Mouse (Mus musculus) cerebral cortex, adult 2 months (tissue): Measurements from ENCODE around the gene Txndc5.

ENCODE experiments used
- WGBS: fragments of 180-500 bp; shearing (Covaris S2); methylation state at CpG from one replicate; pipeline ENCODE4 v1.1.7; 2018; 5-methylcytosine and 5-hydroxymethylcytosine counted together

Gene Txndc5

DNA sequence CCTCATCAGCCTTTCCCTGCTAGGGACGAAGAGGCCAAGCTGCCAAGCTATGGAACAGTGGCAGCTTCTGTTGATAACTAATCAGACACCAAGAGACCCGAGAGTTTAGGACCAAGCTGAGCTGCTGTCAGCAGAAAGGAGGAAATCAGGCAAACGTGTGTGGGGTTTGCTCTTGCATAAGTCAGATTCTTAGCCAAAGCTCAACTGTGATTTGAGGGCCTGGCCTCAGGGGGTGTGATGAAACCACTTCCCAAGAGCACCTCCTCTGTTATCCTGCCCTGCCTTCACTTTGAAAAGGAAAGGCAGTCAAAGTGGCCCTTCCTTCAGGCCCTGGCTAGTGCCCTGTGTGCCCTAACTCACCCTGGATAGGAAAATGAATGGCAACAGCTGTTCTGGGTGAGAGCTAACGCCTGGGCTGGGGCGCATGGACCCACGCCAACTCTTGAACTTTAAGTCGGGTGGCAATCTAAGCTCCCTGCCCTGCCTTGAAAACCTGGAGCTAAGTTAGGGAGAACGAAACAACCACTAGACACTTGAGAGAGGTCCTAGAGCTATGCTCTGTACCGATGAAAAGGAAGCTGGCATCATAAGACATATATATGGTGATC lies at the start of gene Txndc5:
Gene Txndc5, minus strand, starts transcription at position 138 of the 608 bp plus-strand sequence.
- WGBS, result 54% methylated on average over 9 of the region's 9 CpGs

DNA sequence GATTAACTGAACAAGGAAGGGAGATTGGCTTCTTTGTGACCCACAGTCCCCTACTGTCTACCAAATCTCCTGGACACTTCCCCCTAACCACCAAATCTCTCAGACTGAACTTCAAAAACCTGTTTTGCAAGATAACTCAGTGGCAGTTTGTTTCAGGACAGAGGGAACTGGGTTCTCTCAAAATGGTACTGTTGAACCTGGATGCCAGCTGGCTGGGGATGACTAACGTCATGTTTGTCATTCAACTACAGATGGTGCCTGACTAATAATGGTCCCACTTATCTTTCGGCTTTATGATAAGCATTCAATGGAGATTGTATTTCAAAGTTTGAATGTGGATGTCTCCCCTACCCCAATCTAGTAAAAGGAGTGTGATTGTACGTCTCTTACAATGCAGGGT lies 46.0 kb upstream of the Txndc5 start:
- WGBS, result 50% methylated on average over 3 of the region's 3 CpGs

DNA sequence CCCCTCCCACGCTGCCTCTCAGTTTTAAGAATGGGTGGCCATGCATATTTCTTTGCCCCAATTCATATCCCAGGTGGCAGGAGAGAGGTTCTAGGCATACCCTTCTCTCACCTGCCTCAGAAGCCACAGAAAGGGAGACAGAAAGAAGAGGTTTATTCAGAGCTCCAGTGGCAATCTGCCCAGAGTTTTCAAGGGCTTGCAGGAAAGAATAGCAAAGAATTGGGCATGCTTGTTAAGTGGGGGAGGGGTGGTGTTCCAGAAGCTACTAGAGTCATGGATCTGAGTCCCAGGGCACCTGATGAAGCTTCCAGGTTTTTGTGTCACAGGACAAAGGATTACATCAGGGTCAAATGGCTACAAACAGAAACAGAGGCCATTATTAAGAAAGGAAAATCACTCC lies 44.7 kb upstream of the Txndc5 start:
- 90% methylated on average over 1 of the region's 1 CpGs for WGBS

DNA sequence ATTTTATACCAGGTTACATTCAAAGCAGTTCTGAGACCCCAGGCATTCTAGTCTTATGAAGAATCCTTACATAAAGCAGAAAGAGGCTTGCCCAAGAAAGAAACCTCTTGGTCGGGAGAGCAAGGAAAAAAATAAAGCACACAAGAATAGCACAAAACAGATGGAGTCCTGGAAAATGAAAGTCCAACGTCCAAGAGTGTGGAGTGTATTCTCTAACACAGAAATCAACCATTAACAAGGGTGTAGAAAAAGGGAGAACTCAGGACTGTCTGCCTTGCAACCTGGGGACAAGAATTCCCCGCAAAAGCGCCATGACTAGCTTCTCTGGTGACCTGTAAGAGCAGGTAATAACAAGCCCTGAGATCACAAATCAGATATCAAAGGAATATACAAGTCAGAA lies 36.6 kb upstream of the Txndc5 start:
- WGBS, result 61% methylated on average over 4 of the region's 4 CpGs

DNA sequence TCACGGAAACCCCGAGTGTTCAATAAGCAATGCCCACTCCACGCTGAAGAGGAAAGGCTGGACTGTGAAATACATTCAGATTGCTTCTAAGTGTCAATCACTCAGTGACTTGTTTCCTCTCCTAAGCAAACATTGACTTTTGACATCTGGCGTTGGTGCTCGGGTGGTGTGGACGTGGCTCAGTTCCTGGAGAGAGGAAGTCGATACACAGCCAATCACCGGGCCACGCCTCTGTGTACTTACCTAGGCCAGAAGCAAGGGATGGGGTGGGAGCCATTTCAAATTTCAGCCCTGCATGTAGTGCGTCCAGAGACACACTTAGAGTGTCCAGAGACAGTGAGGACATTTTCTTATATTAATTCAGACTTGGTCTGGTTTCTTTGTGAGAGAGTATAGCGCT lies 26.0 kb upstream of the Txndc5 start:
- WGBS, result 83% methylated on average over 11 of the region's 11 CpGs

DNA sequence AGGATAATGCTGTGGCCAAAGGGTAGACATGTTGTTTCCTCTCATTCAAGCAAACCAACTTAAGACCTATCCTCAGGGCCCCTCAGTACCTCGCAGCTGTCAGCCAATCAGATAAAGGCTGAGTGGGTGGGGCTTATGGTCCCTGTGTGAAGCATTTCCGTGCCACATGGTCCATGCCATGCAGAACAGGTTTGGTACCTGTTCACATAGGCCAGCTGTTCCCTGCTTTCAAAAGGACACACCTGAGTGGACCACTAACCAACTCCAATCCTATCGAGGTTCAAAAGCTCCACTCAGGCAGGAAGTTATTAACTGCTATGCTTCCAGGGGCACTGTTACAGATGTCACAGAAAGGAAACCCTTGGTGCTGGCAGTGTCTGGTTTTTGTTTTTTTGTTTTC lies 25.6 kb upstream of the Txndc5 start:
- WGBS, result 75% methylated on average over 3 of the region's 3 CpGs

DNA sequence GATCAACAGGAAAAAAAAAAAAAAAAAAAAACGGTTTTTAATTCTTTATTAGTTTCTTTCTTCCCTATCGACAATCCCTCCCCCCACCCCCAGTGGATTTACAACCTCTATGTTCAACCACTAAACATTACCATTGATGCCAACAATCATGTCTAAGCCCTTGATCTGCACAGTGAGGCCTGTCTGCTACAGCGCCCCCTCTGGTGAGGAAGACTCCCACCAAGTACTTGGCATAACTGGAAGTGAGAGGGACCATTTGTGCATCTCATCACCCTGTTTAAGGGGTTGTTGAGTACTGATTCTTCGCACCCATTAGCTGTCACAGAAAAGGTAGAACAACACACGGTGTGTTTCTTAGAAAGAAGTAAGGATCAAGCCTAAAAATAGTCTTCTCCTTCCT lies 20.1 kb upstream of the Txndc5 start:
- 70% methylated on average over 5 of the region's 5 CpGs for WGBS

DNA sequence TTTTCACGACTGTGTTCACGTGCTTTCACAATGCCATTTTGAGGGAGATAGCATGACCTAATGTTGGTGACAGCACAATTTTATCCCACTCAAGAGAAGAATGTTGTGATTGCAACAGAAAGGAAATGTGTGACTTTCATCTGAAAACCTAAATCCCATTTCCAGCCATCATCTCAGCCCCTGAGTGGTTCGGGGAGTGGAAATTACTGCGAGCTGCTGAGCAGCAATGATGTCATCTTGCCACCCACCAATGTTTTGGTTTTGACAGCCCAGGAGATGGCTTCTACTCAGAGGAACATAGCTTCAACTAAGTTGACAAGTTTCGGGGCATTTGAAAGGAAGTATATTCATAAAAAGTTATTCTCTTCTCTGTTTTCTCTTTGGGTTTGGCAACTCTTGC lies 19.1 kb upstream of the Txndc5 start:
- WGBS, result 77% methylated on average over 5 of the region's 5 CpGs

DNA sequence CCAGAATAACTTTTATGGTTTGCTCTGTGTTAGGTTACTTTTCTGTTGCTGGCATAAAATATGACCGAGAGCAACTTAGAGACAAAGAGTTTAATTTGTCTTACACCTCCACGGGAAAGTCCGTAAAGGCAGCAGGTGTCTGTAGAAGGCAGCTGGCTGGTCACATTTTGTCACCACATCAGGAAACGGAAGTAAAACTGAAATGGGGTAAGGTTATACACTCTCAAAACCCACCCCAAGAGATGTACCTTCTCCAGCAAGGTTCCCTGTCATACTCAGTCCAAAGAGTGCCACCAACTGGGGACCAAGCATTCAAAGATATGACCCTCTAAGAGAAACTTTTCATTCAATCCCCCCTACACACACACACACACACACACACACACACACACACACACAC lies 18.1 kb upstream of the Txndc5 start:
- 94% methylated on average over 4 of the region's 4 CpGs for WGBS

DNA sequence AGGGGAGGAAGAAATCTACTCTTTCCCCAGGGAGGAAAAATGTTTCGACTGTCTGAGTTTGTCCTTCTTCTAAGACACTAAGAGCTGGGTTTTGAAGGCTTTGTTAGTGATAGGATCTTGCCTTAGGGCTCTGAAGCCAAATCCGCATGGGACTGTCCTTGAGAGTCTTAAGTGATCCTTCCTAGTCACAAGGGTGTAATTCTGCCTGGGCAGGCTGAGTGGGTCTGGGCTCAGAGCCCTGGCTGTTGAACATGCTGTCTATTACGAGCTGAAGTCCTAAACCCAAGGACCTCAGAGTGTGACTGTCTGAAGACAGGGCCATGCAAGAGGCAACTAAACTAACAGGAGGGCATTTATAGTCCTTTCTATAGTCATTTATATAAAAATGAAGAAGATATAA lies 16.8 kb upstream of the Txndc5 start:
- 64% methylated on average over 3 of the region's 3 CpGs for WGBS

DNA sequence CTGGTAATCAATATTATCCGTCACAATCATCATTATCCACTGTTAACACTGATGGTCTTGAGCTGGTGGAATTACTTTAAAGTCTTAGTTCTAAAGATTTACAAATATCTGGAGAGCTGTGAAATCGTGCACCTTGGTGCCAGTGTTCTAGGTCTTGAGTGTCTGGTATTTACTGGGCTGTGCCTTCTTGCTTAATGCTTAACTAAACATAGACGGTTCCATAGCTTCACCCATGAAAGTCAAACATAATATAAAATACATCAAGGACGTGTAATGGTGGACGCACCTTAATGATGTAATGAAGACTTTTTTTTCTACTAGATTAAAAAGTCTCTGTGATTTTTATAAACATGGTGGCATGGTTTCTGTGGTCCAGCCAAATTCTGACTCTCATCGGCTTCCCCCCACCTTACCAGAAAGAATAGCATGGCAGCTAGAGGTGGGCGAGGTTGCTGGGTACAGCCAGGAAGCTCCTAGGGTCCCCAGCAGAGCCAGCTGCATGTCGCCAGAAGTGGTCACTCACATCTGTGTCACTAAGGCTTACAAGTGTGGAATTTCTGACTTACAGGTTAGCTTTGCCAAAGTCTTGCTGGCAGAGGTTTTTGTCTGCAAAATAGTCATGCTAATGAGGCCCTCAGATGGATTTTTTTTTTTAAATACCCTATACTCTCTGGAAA lies 16.3 kb upstream of the Txndc5 start:
- 86% methylated on average over 8 of the region's 8 CpGs for whole genome bisulfite sequencing

DNA sequence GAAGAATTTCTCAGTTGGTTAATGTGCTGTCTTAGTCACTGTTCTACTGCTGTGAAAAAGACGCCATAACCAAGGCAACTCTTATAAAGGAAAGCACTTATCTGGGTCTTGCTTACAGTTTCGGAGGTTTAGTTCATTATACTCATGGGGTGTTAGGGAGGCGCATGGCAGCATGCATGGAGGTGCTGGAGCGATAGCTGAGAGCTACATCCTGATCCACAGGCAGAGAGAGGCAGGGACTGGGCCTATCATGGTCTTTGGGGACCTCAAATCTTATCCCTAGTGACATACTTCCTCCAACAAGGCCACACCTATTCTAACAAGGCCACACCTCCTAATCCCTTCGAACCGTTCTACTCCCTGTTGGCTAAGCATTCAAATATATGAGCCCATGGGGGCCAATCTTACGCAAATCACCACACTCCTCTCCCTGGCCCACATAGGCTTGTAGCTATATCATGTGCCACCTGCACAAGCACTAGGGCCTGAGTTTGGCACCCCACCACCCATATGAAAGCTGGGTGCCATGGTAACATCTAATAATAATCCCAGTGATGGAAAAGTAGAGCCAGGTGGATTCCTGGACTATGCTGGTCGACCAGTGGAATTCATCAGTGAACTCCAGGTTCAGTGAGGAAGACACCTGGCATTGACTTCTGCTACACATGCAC lies 15.0 kb upstream of the Txndc5 start:
- 73% methylated on average over 8 of the region's 8 CpGs for WGBS

DNA sequence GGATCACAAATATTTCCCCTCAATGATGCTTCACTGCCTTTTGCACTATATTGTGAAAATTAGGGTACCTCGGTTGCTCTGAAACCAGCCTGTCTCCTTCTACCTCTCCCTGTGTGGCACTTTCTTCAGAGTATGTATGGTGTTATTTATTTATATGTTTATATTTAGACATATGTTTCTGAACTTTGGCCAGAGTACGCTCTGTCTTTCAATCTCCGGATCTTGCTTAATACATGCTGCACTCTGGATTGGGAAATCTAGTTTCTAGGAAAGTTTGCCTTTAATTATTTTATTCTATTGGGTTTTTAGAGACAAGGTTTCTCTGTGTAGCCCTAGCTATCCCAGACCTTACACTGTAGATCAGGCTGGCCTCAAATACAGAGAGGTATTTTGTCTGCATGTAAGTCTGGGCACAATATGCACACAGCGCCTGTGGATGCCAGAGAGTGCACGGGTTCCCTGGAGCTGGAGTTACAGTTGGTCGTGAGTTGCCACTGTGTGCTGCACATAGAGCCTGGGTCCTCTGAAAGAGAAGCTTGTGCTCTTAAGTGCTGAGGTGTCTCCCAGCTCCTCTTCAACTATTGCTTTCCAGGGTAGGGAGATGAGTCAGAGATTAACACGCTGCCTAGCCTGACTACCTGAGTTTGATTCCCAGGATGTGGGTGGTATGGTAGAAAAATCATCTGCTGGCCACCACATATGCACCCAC lies 10.7 kb upstream of the Txndc5 start:
- WGBS, result 89% methylated on average over 7 of the region's 7 CpGs

DNA sequence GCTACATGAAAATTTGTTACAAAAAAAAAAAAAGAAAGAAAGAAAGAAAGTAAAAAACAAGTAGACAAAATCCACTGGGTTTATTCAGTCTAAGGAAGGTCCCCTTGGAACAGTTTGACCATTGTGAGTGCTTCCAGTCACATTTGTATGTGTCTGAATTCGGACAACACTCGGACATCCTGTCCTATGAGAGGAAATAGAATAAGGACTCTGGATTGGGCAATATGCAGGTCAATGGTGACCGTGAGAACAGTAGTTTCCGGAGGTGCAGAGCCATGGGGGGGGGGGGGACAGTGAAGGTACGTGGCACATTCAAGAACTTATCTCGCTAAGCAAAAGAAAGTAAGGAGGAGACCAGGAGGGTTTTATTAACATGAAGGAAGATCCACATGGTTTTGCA lies 6.1 kb upstream of the Txndc5 start:
- 84% methylated on average over 6 of the region's 6 CpGs for WGBS

DNA sequence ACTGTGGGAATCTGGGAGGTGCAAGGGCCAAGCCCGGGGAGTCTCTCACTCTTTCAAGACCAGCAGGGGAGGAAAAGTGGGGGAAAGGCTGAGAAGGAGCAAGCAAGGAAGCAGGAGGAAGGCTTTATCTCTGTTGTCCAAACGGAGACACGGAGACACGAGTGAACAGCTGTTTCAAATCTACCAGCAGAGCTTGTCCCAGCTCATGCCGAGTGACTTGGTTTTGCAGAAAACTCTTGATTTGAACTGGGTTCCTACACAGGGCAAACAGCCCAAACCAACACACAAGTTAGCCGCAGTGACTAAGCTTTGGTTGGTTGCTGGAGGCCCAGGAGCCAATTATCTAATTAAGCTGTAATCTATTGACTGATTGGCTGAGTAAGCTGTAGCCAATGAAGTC lies 5.4 kb upstream of the Txndc5 start:
- WGBS, result 64% methylated on average over 6 of the region's 6 CpGs

DNA sequence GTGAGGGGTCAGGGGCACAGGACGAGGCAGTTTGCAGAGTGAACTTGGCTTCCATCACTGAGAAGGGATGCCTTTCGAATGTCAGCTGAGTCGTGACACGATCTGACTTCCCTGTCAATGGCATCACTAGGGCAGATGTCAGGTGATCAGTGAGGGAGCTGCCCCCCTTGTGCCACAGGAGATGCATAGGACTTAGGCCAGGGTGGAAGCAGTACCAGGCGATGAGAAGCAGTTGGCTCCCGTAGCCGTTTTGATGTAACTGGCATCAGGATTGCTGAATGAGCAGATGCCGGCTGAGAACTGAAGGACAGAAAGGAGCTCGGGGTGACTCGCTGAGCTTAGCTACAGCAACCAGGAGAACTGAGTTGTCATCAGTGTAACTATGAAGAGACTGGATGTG lies 4.8 kb upstream of the Txndc5 start:
- 83% methylated on average over 10 of the region's 10 CpGs for WGBS

DNA sequence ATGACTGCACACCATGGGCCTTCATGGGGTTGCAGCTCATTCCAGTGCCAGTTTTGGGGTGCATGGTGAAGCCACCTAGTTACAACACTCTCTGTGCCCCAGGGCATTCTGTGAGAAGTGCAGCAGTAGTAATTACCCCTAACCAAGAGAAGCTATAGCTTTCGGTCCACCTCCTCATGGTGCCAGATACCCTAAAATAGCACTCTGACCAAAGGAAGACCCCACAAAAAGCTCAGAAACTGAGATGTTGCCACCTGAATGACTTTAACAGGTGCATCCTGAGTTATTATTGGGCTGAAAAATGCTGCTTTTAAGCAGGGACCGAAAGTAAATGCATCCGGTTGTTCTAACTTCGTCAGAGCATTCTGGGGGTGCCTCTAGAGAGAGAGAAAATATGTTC lies 2.9 kb upstream of the Txndc5 start:
- 95% methylated on average over 4 of the region's 4 CpGs for WGBS

DNA sequence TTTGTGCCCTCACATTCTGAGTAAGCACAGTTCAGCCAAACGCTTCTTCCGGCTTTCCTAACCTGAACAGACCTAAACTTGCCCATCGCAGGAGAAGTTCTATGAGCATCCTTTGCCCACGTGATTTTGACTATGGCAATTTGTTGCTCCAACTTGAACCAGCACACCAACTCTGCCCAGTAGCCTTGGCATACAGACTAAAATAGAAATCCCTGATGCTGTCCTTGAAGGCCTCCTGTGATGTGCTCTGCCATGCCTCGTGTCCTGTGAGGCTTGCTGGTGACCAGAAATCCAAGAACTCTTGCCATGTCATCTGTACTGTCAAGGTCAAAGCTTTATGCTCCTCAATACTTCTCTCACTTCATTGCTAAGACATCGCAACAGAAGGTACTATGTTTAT lies 952 bp upstream of the Txndc5 start:
- 93% methylated on average over 6 of the region's 6 CpGs for WGBS

DNA sequence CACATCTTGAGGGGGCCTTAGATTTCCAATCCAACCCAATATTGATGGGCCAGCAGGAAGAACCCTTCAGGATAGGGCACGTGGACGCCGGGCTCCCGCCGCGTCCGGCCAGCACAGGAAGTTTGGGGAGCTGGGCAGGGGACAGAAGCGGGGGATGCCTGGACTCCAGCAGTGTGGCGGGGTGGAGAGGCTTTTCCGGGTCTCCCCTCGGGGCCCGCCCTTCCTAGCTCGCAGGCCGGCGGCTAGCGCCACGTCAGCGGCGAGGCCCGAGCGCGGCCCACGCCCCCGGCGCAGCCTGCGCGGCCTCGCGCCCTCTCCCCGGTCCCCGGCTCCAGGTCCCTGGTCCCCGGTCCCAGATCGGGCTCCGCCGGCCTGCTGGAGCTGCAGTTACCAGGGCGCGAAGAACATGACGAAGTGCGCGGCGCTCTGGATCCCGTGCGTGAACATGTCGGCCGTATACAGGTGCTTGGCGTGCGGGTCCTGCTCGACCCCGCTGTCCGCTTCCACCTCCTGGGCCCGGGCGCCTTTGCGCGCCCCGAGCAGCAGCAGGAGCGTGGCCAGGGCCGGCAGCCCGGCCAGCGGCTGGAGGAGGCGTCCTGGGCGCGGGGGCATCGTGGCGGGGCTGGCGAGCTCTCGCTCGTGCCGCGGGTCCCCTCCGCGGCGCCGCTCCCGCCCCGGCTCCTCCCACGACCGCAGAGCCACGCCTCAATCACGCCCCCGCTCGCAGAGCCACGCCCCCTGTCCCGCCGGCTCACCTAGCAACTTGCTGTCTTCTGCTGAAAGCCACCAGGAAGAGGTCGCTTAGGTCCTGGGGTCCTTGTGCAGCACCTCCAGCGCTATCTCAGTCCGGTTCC lies 600 bp downstream of the Txndc5 start:
- WGBS, result under 1% methylated on average over 82 of the region's 87 CpGs

DNA sequence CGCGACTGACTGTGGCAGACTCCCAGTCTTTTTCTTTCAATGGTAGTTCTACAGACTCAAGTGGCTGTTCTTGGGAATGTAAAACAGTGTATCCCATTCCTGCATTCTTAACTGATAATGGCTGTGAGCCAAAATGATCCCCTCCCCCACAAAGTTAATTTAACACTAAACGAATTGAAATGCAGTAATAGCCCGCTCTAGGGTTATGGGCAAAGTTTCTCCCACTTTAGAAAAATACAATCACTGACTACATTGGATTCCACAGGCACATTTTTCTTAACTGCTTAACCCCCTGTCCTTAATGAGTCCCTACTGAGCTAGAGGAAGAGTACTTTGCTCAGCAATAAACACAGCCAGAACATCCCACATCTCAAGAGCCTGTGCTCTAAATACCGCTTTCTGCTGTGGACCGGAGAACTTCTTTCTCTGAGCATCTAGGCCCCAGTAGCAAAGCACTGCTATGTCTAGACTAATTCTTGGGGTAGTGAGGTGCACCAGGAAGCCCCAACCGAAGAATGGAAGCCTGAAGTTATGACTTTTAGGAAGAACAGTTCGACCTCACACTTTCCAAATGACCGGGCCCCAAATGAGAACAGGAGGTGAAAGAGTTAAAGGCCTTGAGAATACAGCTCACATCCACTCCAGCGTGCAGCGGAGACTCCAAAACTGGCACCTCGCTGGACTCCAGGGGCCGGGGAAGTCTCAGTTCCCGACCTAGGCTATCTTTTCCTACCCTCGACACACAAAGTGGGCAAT lies 1.4 kb downstream of the Txndc5 start:
- 10% methylated on average over 15 of the region's 15 CpGs for WGBS

DNA sequence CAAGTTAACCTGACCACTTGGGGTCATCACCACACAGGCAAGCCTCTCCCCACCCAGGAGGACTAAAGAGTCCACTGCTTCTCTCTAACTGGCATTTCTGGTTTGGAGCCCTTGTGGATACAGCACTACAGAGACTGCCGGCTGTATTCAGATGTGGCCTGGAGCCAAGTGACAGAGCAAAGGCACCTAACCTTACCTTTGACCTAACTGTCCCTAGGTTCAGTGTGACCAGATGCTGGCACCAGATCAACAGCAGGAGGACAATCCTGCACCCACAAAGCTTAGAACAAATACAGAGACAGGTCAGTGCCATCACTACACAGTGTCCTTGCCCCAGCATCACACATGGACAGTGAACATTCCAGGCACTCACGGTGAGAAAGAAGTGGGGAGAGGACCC lies 2.5 kb downstream of the Txndc5 start:
- 71% methylated on average over 2 of the region's 2 CpGs for WGBS
